Mouse (Mus musculus): Measurements from ENCODE around the gene B3gat1. TPM values are rescaled to one million over a fixed set of nuclear protein-coding genes. Genes with fewer than 3 reads are reported as not detected.

B3gat1 gene
- total and polyA plus RNA-seq, 2 experiments = not detected

GRCm38 (mm10) chr9:26776122-26776902 is 42.8 kb downstream of the B3gat1 start:
- H3K27ac ChIP-seq (replicated peaks; ENCODE audit: insufficient read depth, low read depth, low read length) = no peak overlapping the region
- peak; percentile 39 for DNase-seq (ENCODE audit: extremely low read depth, low read depth, low spot score)
- H3K9ac ChIP-seq (ENCODE audit: low read depth, low read length) = no peak overlapping the region
- 57% methylated on average over 6 of the region's 6 CpGs for WGBS
- H3K4me1 ChIP-seq (ENCODE audit: control insufficient read depth, insufficient read depth, low read length) = no peaks in the 10 kb centered on the region
- no peak for TF ChIP-seq POLR2A (IDR thresholded peaks at IDR 0.05; ENCODE audit: extremely low read depth, insufficient read depth, low read length)
- TF ChIP-seq CTCF (IDR thresholded peaks at IDR 0.05; ENCODE audit: low read depth, low read length) = peak; percentile 65
- no peak overlapping the region for H3K4me3 ChIP-seq (ENCODE audit: insufficient read depth, low read depth, low read length)
- H3K36me3 ChIP-seq (ENCODE audit: control insufficient read depth, insufficient read depth, low read length) = no peaks in the 10 kb centered on the region
- no peaks in the 10 kb centered on the region for H3K27me3 ChIP-seq (ENCODE audit: control insufficient read depth, insufficient read depth, low read length)
- no peaks in the 10 kb centered on the region for H3K79me2 ChIP-seq (ENCODE audit: control insufficient read depth, insufficient read depth, low read length)

- no peak overlapping the region for H3K9ac ChIP-seq (ENCODE audit: low read depth, low read length)
- H3K4me1 ChIP-seq (ENCODE audit: control insufficient read depth, insufficient read depth, low read length) = no peaks in the 10 kb centered on the region
- 78% methylated on average over 7 of the region's 7 CpGs for WGBS
- no peak for DNase-seq (ENCODE audit: extremely low read depth, low read depth, low spot score)
- H3K36me3 ChIP-seq (ENCODE audit: control insufficient read depth, insufficient read depth, low read length) = no peaks in the 10 kb centered on the region
- H3K4me3 ChIP-seq (ENCODE audit: insufficient read depth, low read depth, low read length) = no peak overlapping the region
- H3K27me3 ChIP-seq (ENCODE audit: control insufficient read depth, insufficient read depth, low read length) = no peaks in the 10 kb centered on the region
- no peak for TF ChIP-seq POLR2A (IDR thresholded peaks at IDR 0.05; ENCODE audit: extremely low read depth, insufficient read depth, low read length)
- no peak for TF ChIP-seq CTCF (IDR thresholded peaks at IDR 0.05; ENCODE audit: low read depth, low read length)
- H3K79me2 ChIP-seq (ENCODE audit: control insufficient read depth, insufficient read depth, low read length) = no peaks in the 10 kb centered on the region
- no peak overlapping the region for H3K27ac ChIP-seq (replicated peaks; ENCODE audit: insufficient read depth, low read depth, low read length)
Observed at GRCm38 (mm10) chr9:26778421-26778820, 44.9 kb downstream of the B3gat1 start.

DNA sequence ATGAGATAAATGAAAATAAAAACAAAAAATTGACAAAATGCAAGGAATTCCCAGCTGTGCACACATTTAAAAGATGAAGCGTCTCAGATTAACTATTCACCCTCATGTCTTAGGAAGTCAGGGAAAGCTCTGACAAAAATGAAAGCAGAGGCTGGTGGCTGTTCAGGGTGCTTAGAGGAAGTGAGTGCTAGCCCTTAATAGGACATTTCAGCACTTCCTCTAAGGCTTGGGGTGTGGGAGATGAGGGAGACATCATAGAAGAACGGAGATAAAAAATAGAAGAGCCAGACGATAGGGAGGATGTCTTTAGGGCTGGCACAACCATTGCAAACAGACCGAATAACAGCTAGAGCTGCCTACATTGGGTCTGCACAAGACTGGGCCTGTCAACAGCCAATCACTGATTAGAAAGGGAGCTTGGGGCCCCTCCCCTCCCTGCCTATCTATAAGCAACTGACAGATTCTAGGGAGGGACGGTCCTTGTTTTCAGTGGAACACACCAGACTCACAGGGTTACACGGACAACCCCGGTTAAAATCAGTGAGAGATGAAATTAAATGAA is 50.0 kb downstream of the B3gat1 start:
- no peak overlapping the region for H3K9ac ChIP-seq (ENCODE audit: low read depth, low read length)
- 60% methylated on average over 7 of the region's 7 CpGs for WGBS
- no peak for TF ChIP-seq CTCF (IDR thresholded peaks at IDR 0.05; ENCODE audit: low read depth, low read length)
- no peak for TF ChIP-seq POLR2A (IDR thresholded peaks at IDR 0.05; ENCODE audit: extremely low read depth, insufficient read depth, low read length)
- no peak for DNase-seq (ENCODE audit: extremely low read depth, low read depth, low spot score)
- H3K4me1 ChIP-seq (ENCODE audit: control insufficient read depth, insufficient read depth, low read length) = no peaks in the 10 kb centered on the region
- H3K27me3 ChIP-seq (ENCODE audit: control insufficient read depth, insufficient read depth, low read length) = no peaks in the 10 kb centered on the region
- H3K36me3 ChIP-seq (ENCODE audit: control insufficient read depth, insufficient read depth, low read length) = no peaks in the 10 kb centered on the region
- H3K79me2 ChIP-seq (ENCODE audit: control insufficient read depth, insufficient read depth, low read length) = no peaks in the 10 kb centered on the region
- H3K4me3 ChIP-seq (ENCODE audit: insufficient read depth, low read depth, low read length) = no peak overlapping the region
- H3K27ac ChIP-seq (replicated peaks; ENCODE audit: insufficient read depth, low read depth, low read length) = no peak overlapping the region

GRCm38 (mm10) chr9:26792829-26793228 is 59.3 kb downstream of the B3gat1 start:
- WGBS = 57% methylated on average over 3 of the region's 3 CpGs
- DNase-seq (ENCODE audit: extremely low read depth, low read depth, low spot score) = no peak
- no peaks in the 10 kb centered on the region for H3K79me2 ChIP-seq (ENCODE audit: control insufficient read depth, insufficient read depth, low read length)
- H3K4me1 ChIP-seq (ENCODE audit: control insufficient read depth, insufficient read depth, low read length) = no peaks in the 10 kb centered on the region
- H3K27me3 ChIP-seq (ENCODE audit: control insufficient read depth, insufficient read depth, low read length) = no peaks in the 10 kb centered on the region
- H3K36me3 ChIP-seq (ENCODE audit: control insufficient read depth, insufficient read depth, low read length) = no peaks in the 10 kb centered on the region
- no peak overlapping the region for H3K9ac ChIP-seq (ENCODE audit: low read depth, low read length)
- TF ChIP-seq CTCF (IDR thresholded peaks at IDR 0.05; ENCODE audit: low read depth, low read length) (no peak), POLR2A (IDR thresholded peaks at IDR 0.05; ENCODE audit: extremely low read depth, insufficient read depth, low read length) (no peak)
- no peak overlapping the region for H3K4me3 ChIP-seq (ENCODE audit: insufficient read depth, low read depth, low read length)
- H3K27ac ChIP-seq (replicated peaks; ENCODE audit: insufficient read depth, low read depth, low read length) = no peak overlapping the region

DNA sequence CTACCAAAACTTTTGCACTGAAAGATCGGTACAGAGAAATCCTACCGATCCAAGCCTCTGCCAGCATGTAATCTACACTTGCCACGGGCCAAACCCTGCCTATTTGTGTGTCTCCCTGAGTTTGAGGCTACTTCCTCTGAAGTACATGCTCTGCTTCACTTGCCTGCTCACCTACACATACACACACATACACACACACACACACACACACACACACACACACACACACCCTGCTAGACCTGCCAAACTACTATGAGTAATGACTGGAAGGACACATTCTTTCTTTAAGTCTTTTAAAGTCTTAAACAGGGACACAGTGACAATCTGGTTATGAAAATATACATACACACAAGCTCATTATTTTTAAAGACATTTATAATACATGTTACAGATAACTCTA is 64.7 kb downstream of the B3gat1 start:
- H3K4me1 ChIP-seq (ENCODE audit: control insufficient read depth, insufficient read depth, low read length) = no peaks in the 10 kb centered on the region
- TF ChIP-seq CTCF (IDR thresholded peaks at IDR 0.05; ENCODE audit: low read depth, low read length) (no peak), POLR2A (IDR thresholded peaks at IDR 0.05; ENCODE audit: extremely low read depth, insufficient read depth, low read length) (no peak)
- no peaks in the 10 kb centered on the region for H3K79me2 ChIP-seq (ENCODE audit: control insufficient read depth, insufficient read depth, low read length)
- no peak for DNase-seq (ENCODE audit: extremely low read depth, low read depth, low spot score)
- WGBS = 88% methylated on average over 3 of the region's 3 CpGs
- no peaks in the 10 kb centered on the region for H3K36me3 ChIP-seq (ENCODE audit: control insufficient read depth, insufficient read depth, low read length)
- H3K27me3 ChIP-seq (ENCODE audit: control insufficient read depth, insufficient read depth, low read length) = no peaks in the 10 kb centered on the region
- no peak overlapping the region for H3K9ac ChIP-seq (ENCODE audit: low read depth, low read length)
- H3K4me3 ChIP-seq (ENCODE audit: insufficient read depth, low read depth, low read length) = no peak overlapping the region
- no peak overlapping the region for H3K27ac ChIP-seq (replicated peaks; ENCODE audit: insufficient read depth, low read depth, low read length)

DNA sequence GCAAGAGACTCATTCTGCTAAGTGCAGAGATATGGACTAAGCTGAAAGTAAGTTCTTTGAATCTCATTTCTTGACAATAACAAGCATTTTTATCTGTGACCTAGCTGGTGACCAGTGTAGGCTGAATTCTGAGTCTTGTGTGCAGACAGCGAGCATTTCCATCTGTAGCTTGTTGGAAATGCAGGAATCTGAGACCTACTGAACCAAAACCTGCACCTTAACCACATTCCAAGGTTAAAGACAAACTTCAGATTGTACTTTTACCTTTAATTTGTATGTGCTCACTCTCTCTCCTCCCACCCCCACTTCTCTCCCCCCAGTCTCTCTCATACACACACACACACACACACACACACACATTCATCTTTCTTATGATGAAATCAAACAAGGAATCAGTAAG is 65.2 kb downstream of the B3gat1 start:
- no peak overlapping the region for H3K4me3 ChIP-seq (ENCODE audit: insufficient read depth, low read depth, low read length)
- H3K36me3 ChIP-seq (ENCODE audit: control insufficient read depth, insufficient read depth, low read length) = no peaks in the 10 kb centered on the region
- no peak for DNase-seq (ENCODE audit: extremely low read depth, low read depth, low spot score)
- no peaks in the 10 kb centered on the region for H3K79me2 ChIP-seq (ENCODE audit: control insufficient read depth, insufficient read depth, low read length)
- TF ChIP-seq CTCF (IDR thresholded peaks at IDR 0.05; ENCODE audit: low read depth, low read length) (no peak), POLR2A (IDR thresholded peaks at IDR 0.05; ENCODE audit: extremely low read depth, insufficient read depth, low read length) (no peak)
- no peak overlapping the region for H3K9ac ChIP-seq (ENCODE audit: low read depth, low read length)
- no peaks in the 10 kb centered on the region for H3K4me1 ChIP-seq (ENCODE audit: control insufficient read depth, insufficient read depth, low read length)
- WGBS = 64% methylated on average over 1 of the region's 1 CpGs
- no peak overlapping the region for H3K27ac ChIP-seq (replicated peaks; ENCODE audit: insufficient read depth, low read depth, low read length)
- no peaks in the 10 kb centered on the region for H3K27me3 ChIP-seq (ENCODE audit: control insufficient read depth, insufficient read depth, low read length)
